Mouse (Mus musculus) CD8-positive naive resting alpha-beta T cell, adult 2 months (primary cell): ENCODE measurements at regions not wholly inside any gene's neighbourhood (a gene's known extent, or its start where the extent isn't known, plus 50 kb on each side); places are given as distances from the start of the nearest gene placed in this dataset.

ENCODE experiments used
- DNase-seq, 2 experiments: peaks; one replicate each; pipeline ENCODE4 v3.0.0; 2022; ENCODE audit warnings: low read depth in 2 of 2, low spot score in 2 of 2

GRCm38 (mm10) chr15:25135471-25136262, 277.9 kb downstream of the Basp1 start:
- DNase-seq: no peak

DNA sequence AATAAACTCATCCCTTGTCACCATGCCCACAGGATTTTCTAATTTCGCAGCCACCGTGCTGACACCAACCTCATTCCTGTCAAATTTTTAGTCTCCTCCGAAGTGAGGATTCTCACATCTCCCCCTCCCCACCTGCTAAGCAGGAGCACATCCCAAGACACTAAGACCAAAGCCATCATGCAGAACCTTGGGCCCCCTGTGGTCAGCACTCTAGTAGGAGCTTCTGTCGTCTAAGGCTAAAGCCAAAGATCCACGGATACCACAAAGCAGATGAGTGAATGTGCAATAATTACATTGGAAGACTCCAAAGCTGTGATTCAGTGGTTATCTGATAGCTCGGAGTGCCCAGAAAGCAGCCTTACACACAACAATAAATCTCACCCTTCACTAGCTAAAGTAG, 283.5 kb downstream of the Basp1 start:
- DNase-seq: no peak

DNA sequence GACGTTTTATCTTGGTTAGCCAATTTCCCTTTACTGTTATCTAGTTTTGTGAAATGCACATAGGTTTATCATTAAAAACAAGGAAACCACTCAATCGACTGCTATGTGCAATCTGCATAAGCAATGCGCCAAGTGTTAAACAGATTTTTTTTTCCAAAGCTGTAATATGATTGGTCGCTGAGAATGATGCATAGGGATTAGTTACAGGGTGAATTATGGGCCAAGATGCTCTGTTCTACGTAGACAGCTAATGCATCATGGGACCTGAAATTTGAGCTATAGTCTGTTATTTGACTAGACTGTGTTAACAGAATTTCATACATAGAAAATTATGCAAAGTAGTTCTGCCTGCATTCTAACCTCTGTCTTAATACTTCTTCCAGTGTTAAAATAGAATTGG, 284.0 kb downstream of the Basp1 start:
- no peak for DNase-seq

GRCm38 (mm10) chr15:25120441-25120840, 293.1 kb downstream of the Basp1 start:
- no peak for DNase-seq

DNA sequence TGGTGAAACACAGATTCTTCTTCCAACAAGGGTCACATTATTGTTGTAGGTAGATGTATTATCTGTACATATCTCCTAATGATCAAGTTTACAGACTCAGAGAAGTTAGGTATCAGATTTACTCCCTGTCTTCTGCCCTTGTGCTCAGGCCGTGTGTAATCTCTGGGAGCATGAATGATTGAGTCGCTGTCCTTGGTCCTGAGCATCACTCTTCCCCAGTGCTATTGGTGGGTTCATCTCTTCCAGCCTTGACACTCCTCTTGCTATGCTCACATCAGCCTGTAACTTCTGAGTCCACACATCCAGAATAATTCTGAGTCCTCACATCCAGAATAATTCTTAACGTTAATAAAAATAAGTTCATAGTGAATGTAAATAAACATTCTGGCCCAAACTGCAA, 295.6 kb downstream of the Basp1 start:
- DNase-seq: no peak

DNA sequence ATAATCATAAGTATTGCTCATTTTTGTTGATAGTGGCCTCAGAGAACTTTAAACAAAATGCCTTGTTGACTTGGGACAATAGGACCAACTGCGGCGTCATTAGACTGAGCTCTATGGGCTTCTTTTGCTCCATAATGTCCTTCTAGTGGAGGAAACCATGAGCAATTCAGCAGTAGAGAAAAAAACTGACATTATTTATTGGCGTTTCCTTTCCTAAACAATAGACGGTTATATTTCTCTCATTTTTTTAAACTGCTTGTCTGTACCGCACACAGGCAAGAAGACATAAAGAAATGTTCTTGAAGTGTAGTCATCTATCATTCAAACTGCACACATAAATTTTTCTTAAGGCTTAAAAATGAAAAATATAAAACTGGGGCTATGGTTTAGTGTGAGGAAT, 310.8 kb downstream of the Basp1 start:
- DNase-seq: no peak

DNA sequence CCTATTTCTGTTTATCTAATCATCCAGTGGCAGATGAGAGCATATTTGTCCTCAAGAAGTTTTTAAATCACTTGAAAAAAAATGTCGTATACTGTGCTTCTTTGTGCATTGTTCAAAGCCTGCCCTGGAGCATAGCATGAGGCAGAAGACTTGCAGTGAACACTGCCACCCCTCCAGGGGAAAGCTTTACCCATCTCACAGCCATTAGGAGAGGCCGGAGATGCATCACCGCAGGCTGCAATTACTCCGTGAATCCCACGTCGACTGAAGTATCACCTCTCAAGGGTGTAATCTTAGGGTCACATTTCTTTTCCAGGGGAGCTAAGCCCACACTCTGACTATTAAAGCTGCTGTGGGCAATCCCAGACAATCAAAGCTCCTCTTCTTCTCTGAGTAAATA, 319.8 kb downstream of the Basp1 start:
- no peak for DNase-seq

- no peak for DNase-seq
Observed at GRCm38 (mm10) chr15:25069701-25070100, 343.9 kb downstream of the Basp1 start.

GRCm38 (mm10) chr15:25059347-25059746, 354.2 kb downstream of the Basp1 start:
- DNase-seq: no peak

- DNase-seq: peak; percentile 3 to 35
Observed at GRCm38 (mm10) chr15:25047875-25048274, 365.7 kb downstream of the Basp1 start.

DNA sequence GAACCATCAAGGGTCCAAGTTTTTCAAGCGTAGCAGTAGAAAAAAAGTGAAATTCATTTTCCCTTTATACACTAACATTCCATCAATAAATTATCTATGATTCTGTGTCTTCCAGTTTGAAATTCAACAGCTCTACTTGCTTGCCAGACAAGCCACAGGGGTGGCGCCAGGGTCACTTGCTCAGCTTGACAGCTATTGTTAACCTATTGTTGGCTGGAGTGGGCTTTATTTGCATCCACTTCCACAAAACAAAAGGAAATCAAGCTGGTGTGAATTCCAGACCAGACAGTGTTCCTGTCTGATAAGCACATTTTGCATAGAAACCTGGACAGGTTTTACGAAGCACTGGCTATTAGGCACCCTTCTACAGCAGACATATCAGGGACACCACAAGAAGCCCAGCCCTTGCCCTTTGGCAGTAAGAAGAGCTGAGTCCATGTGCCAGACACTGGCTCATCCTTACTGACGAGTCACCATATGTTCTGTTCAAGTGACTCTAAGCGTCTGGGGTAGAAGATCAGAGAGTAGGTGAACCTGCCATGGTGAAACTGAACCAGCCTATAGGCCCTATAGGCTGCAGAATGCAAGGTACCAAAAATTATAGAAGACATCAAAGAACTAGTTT, 366.9 kb downstream of the Basp1 start:
- DNase-seq: no peak

DNA sequence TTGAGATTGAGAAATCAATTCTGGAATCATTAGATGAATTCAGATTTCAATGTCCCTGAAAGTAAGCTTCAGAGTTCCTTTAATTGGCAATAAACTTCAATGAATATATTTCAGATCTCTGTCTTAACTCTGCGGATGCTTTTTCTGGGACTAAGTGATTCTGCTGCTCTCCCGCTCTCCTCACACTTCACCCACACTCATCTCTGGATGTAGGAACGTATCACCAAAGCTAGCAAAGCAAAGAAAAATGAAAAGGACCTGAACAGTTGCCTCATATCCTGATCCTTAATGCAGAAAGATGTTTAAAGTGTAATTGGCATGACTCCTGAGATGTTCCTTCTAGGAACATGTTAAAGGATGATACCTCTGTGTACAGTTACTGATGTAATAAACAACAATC, 377.3 kb downstream of the Basp1 start:
- no peak for DNase-seq

DNA sequence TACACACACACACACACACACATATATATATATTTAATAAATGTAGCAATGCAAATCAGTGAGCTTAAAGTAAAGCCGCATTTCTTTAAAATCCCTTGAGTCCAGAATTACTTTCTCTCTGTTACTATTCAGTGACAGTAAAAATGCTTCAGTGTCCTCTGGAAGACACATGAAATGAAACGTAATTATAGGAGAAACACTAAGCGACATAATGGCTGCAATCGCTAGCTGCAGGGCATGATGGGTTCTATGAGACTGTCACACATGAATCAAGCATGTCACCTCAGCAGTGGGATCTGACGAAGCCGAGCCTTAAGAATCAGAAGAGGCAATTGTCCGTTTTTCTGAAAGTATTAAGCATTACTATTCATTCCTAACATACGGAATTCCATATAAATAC, 385.7 kb downstream of the Basp1 start:
- no peak for DNase-seq

DNA sequence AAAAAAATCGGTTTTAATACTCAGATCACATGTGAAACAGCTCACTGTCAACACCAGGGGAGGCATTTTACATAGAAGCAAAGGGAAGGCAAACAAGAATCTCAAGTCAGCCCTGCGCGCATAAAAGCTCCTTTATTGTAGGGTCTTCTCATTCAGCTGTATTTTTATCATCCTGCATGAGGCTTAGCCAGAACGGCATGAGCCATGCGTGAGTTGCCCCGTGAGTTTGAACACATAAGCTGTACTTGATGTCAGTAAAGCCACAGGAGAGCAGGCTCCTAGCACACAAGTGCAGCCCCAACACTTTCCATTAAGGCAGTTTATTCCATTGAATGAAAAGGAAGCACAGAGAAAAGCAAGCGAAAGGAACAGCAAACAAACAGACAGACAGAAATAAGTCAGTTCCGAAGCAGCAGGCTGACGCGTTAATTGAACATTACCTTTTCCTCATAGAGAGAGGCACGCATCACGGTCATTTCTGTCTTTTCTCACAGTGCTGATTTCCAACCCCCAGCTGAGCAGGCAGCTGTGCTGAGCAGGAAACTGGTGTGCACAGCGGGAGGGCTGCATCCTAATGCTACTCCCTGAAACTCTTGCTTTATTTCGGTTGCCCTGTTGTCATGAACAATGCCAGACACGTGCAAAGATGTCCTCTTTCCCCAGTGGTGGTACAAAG, 386.6 kb downstream of the Basp1 start:
- no peak for DNase-seq

DNA sequence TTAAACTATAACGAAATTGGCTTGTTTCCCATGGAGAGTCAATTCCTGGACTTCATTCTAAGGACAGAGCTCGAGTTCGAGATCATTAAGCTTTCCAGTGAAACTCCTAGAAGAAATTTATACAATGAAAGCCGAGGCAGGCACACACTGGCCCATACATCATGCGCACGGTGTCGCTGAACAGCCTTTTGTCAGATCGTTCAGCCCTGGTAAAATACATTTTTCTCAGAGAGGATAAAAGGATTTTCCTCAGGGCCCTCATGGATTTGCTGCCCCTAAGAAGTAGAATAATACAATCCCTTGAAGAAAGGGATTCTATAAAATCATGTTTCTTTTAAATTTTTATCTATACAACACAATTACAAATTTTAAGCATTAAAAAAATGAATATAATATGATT, 387.2 kb downstream of the Basp1 start:
- DNase-seq: no peak

DNA sequence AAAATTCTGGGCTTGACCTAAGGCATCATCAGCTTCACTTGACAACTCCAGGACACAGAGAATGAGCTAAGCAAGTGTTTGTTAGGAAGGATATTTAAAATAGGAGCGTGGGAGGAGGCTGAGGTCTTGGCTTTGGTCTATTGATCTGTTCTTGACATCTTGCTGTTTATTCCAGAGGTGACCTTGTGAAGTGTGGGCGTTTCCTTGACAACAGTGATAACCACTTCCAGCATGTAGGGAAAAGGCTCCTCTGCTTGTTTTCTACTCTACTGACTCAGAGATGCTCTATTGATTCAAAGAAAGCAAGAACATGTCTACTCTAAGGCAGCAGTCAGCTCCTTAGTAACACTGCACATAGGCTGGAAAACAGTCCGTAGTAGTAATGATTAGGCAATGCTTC, 392.6 kb downstream of the Basp1 start:
- no peak for DNase-seq

DNA sequence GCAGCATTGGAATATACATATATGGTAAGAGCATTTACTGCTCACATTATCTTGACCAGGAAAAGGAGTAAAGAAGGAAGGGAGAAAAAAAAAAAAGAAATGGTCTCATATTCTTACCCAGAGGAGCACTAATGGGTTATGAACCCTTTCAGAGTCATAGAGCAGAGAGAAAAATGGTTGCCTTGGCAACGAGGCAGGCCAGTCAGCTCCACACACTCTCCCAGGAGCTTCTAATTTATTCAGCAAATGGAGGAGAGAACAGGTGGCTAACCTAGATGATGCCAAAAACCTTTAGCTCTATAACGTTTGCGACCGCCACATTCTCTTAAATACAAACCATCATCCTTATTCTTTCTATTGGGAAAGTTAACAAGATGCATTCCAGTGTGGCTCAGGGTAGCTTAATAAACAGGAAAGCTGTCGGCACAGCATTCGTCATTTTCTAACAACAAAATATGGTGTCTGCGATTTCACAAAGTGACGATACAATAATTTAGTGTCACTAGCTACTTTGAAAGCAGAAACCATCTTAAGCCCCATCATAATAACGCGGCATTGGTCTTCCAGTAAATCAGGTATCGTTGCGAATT, 394.1 kb downstream of the Basp1 start:
- no peak for DNase-seq

DNA sequence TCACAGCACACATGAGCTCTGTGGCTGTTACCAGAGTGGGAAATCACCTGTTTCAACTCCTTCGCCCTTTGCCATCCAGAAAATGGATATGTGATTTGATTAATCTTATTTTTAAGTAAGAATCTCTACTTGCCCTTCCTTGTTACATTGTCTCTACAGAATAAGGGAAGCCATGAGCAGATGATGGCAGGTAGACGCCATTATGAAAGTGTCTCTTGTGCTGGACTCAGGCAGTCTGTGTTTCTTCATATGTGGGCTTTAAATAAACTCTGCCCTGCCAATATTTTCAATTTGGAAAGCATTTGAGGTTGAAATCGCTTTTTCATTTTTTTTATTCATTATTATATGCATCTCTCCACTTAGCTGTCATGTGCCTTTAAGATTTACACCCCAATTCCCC, 394.6 kb downstream of the Basp1 start:
- no peak for DNase-seq

DNA sequence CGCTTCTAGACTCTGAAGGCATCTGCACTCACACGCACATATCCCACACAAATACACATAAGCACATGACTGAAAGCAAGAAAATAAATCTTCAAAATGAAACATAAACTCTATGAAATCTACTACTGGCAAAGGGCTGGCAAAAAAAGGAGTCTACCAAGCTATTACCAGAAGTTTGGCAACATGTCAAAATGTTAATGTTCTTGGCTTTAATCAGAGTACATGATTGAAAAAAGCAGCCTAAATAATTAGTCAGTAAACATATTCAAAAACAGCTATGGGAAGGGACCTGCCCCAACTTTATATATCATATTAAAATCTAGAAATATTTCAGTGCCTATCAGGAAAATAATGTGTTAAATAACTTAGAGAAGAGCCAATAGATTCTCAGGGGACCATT, 405.8 kb downstream of the Basp1 start:
- DNase-seq: no peak

DNA sequence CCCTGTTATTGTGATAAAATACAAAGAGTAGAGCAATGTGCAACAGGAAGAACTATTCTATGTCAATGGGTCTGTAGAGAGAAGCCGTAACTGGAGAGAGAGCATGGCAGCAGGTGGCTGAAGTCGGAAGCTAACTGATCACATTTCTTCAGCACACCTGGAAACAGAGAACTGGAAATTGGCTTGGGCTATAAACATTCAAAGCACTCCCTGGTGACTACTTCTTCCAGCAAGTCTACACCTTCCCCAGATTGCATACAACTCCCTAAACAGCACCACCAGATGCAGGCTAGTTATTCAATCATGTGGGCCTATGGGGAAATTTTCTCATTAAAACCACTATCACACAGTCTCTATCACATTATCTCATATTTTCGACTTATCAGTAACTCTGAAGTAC, 413.4 kb downstream of the Basp1 start:
- DNase-seq: no peak

- no peak for DNase-seq
Observed at GRCm38 (mm10) chr15:24993325-24993673, 420.3 kb downstream of the Basp1 start.

DNA sequence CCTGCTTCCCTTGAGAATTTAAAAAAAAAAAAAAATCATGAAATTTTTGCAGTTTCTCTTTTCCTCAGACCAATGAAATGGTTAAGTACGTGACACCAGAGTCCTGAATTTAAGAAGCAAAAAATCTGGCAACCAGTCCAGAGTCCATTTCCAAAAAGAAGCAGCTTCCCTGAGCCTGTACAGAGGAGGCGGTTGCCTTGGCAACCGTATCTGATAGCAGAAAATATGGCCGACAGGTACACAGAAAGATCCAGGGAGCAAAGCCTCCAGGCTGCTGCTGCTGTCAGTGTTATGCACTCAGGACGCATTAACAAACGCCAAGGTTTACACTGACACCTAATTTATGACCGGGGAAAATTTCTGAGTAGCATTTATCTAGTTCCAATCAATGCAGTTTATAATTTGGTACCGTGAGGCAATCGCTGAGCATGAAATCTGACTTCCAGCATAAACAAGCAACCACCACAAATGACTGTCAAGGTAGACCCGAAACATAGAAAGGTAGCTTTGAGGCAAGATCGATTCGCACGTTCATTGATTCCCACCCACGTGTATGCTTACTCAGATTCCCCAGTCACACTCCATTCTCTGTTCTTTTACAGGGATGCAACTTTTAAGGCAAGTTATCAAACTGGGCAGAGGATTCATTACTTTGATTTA, 420.8 kb downstream of the Basp1 start:
- DNase-seq: no peak
